Mouse (Mus musculus) embryo, embryonic 11.5 days (tissue): ENCODE measurements around the gene Acer2.
"Not testable (repeated sequence)": the region's sequence is repeated elsewhere in the genome, so short reads cannot be mapped to it uniquely, and the experiment has no call there.

Experiments
- DNase-seq: peaks from one replicate; pipeline ENCODE4 v3.0.0-alpha.2; 2012; ENCODE audit warnings: low read depth, low spot score

Gene Acer2

GRCm38 (mm10) chr4:86874146-86874847, at the start of gene Acer2:
Gene Acer2 (plus strand): TSS chr4:86874396.
- DNase-seq, result peak; percentile 66

- no peak for DNase-seq
Observed at GRCm38 (mm10) chr4:86825143-86825542, 49.1 kb upstream of the Acer2 start.

- no peak for DNase-seq
Observed at GRCm38 (mm10) chr4:86831896-86832295, 42.3 kb upstream of the Acer2 start.

- not testable (repeated sequence) for DNase-seq
Observed at GRCm38 (mm10) chr4:86841141-86841540, 33.1 kb upstream of the Acer2 start.

GRCm38 (mm10) chr4:86845384-86845783, 28.8 kb upstream of the Acer2 start:
- no peak for DNase-seq

GRCm38 (mm10) chr4:86847246-86847645, 26.9 kb upstream of the Acer2 start:
- no peak for DNase-seq

- no peak for DNase-seq
Observed at GRCm38 (mm10) chr4:86851331-86851730, 22.9 kb upstream of the Acer2 start.

- no peak for DNase-seq
Observed at GRCm38 (mm10) chr4:86852018-86852417, 22.2 kb upstream of the Acer2 start.

GRCm38 (mm10) chr4:86852813-86853590, 21.2 kb upstream of the Acer2 start:
- no peak for DNase-seq

GRCm38 (mm10) chr4:86856304-86857112, 17.7 kb upstream of the Acer2 start:
- no peak for DNase-seq

- peak; percentile 95 for DNase-seq
Observed at GRCm38 (mm10) chr4:86857113-86858069, 16.8 kb upstream of the Acer2 start, which contains the start of gene Rps6. Gene Rps6 (minus strand): TSS chr4:86857412.

GRCm38 (mm10) chr4:86858070-86858440, 16.1 kb upstream of the Acer2 start:
- no peak for DNase-seq

GRCm38 (mm10) chr4:86864087-86864486, 10.1 kb upstream of the Acer2 start:
- no peak for DNase-seq

GRCm38 (mm10) chr4:86871988-86872387, 2.2 kb upstream of the Acer2 start:
- no peak for DNase-seq

- no peak for DNase-seq
Observed at GRCm38 (mm10) chr4:86873072-86873471, 1.1 kb upstream of the Acer2 start.

GRCm38 (mm10) chr4:86879477-86879876, 5.3 kb downstream of the Acer2 start:
- DNase-seq, result no peak

GRCm38 (mm10) chr4:86881178-86881577, 7.0 kb downstream of the Acer2 start:
- DNase-seq, result no peak

- DNase-seq, result no peak
Observed at GRCm38 (mm10) chr4:86882413-86882812, 8.2 kb downstream of the Acer2 start.

GRCm38 (mm10) chr4:86884945-86885344, 10.7 kb downstream of the Acer2 start:
- DNase-seq, result no peak

GRCm38 (mm10) chr4:86885790-86886159, 11.6 kb downstream of the Acer2 start:
- no peak for DNase-seq
